Mouse (Mus musculus) MEL (cell line): ENCODE measurements around the gene Wscd1. TPM values are rescaled to one million over a fixed set of nuclear protein-coding genes. Genes with fewer than 3 reads are reported as not detected.

Experiments used
- DNase-seq: peaks from one replicate; pipeline ENCODE4 v3.0.0; 2011; ENCODE audit warnings: low read depth, low spot score
- H3K27ac ChIP-seq: 2 replicates; pipeline ENCODE4 v1.5.1; 2012; ENCODE audit warnings: low read depth, mild to moderate bottlenecking, control low read depth, low read length, moderate library complexity; ENCODE audit not compliant: control insufficient read depth
- H3K27me3 ChIP-seq, 2 experiments: fragments of 150-350 bp in 1 of 2; sonication (generic) in 1 of 2; 2 replicates each; pipeline ENCODE4 v1.6.1; 2012; ENCODE audit warnings: low read length in 2 of 2, mild to moderate bottlenecking in 2 of 2, improper control_type of control experiment in 1 of 2, moderate library complexity in 1 of 2; ENCODE audit not compliant: insufficient read depth in 2 of 2, control insufficient read depth in 1 of 2
- H3K36me3 ChIP-seq, 2 experiments: 2 replicates each; pipeline ENCODE4 v1.6.1; 2012 to 2014; ENCODE audit warnings: low read length in 2 of 2, improper control_type of control experiment in 1 of 2, inconsistent platforms in 1 of 2, mild to moderate bottlenecking in 1 of 2; ENCODE audit not compliant: insufficient read depth in 2 of 2, control insufficient read depth in 1 of 2
- H3K4me1 ChIP-seq, 2 experiments: fragments of 150-350 bp in 1 of 2; sonication (generic) in 1 of 2; 2 replicates each; pipeline ENCODE4 v1.6.1; 2012; ENCODE audit warnings: low read length in 2 of 2, improper control_type of control experiment in 1 of 2, mild to moderate bottlenecking in 1 of 2; ENCODE audit not compliant: insufficient read depth in 2 of 2, control insufficient read depth in 1 of 2
- H3K4me3 ChIP-seq, 2 experiments: fragments of 150-350 bp in 1 of 2; sonication (generic) in 1 of 2; 2 replicates each; pipeline ENCODE4 v1.5.1; 2012; ENCODE audit warnings: low read depth in 2 of 2, low read length in 2 of 2, mild to moderate bottlenecking in 2 of 2, moderate library complexity in 2 of 2, control low read depth in 1 of 2, improper control_type of control experiment in 1 of 2; ENCODE audit not compliant: control insufficient read depth in 1 of 2, insufficient read depth in 1 of 2
- H3K79me2 ChIP-seq: 2 replicates; pipeline ENCODE4 v1.6.1; 2012; ENCODE audit warnings: mild to moderate bottlenecking, low read length, moderate library complexity; ENCODE audit not compliant: control insufficient read depth, poor library complexity, insufficient read depth
- H3K9ac ChIP-seq: 2 replicates; pipeline ENCODE4 v1.6.1; 2012; ENCODE audit warnings: low read depth, mild to moderate bottlenecking, control low read depth, low read length, moderate library complexity; ENCODE audit not compliant: control insufficient read depth, poor library complexity, severe bottlenecking
- H3K9me3 ChIP-seq: fragments of 150-350 bp; sonication (generic); replicated peaks from 2 replicates; pipeline ENCODE4 v1.6.1; 2012; ENCODE audit warnings: mild to moderate bottlenecking, low read length, improper control_type of control experiment, moderate library complexity; ENCODE audit not compliant: insufficient read depth
- BHLHE40 ChIP-seq: IDR thresholded peaks from 2 replicates; pipeline ENCODE4 v1.6.1; 2012; ENCODE audit warnings: low read depth, mild to moderate bottlenecking, inconsistent platforms, low read length, improper control_type of control experiment, borderline replicate concordance
- CHD1 ChIP-seq: IDR thresholded peaks from 2 replicates; pipeline ENCODE4 v1.6.1; 2012; ENCODE audit warnings: low read depth, mild to moderate bottlenecking, inconsistent platforms, low read length, improper control_type of control experiment
- CTCF ChIP-seq, 3 experiments: IDR thresholded peaks in 2 of 3; conservative IDR thresholded peaks in 1 of 3; 2 replicates each; pipeline ENCODE4 v1.5.1; 2011 to 2012; ENCODE audit warnings: low read length in 3 of 3, low read depth in 2 of 3, mild to moderate bottlenecking in 2 of 3, improper control_type of control experiment in 1 of 3, inconsistent platforms in 1 of 3, mixed read lengths in 1 of 3, moderate library complexity in 1 of 3; ENCODE audit not compliant: control insufficient read depth in 1 of 3, insufficient read depth in 1 of 3, poor library complexity in 1 of 3, severe bottlenecking in 1 of 3
- ELF1 ChIP-seq: IDR thresholded peaks from 2 replicates; pipeline ENCODE4 v1.6.1; 2014; ENCODE audit warnings: low read depth, mild to moderate bottlenecking, inconsistent platforms, low read length, improper control_type of control experiment, moderate library complexity
- GATA1 ChIP-seq: IDR thresholded peaks from 2 replicates; pipeline ENCODE4 v1.6.1; 2011; ENCODE audit warnings: low read depth, low read length, improper control_type of control experiment
- HCFC1 ChIP-seq: IDR thresholded peaks from 2 replicates; pipeline ENCODE4 v1.6.1; 2012; ENCODE audit warnings: low read depth, mild to moderate bottlenecking, inconsistent platforms, low read length, improper control_type of control experiment, moderate library complexity
- JUND ChIP-seq: IDR thresholded peaks from 2 replicates; pipeline ENCODE4 v1.6.1; 2011; ENCODE audit warnings: low read depth, mild to moderate bottlenecking, improper control_type of control experiment, low read length
- MAFK ChIP-seq: IDR thresholded peaks from 2 replicates; pipeline ENCODE4 v1.6.1; 2011; ENCODE audit warnings: low read depth, mild to moderate bottlenecking, low read length, improper control_type of control experiment, borderline replicate concordance
- MEF2A ChIP-seq: IDR thresholded peaks from 2 replicates; pipeline ENCODE4 v1.6.1; 2014; ENCODE audit warnings: low read depth, mild to moderate bottlenecking, inconsistent platforms, low read length, improper control_type of control experiment; ENCODE audit not compliant: poor library complexity, insufficient replicate concordance, severe bottlenecking; ENCODE audit errors: extremely low read depth
- MYB ChIP-seq: IDR thresholded peaks from 2 replicates; pipeline ENCODE4 v1.6.1; 2011; ENCODE audit warnings: mild to moderate bottlenecking, low read depth, low read length, improper control_type of control experiment
- MYC ChIP-seq: IDR thresholded peaks from 2 replicates; pipeline ENCODE4 v1.6.1; 2011; ENCODE audit warnings: low read depth, mild to moderate bottlenecking, low read length, improper control_type of control experiment, moderate library complexity
- POLR2A ChIP-seq, 2 experiments: IDR thresholded peaks; 2 replicates each; pipeline ENCODE4 v1.6.1; 2011 to 2012; ENCODE audit warnings: low read length in 2 of 2, mild to moderate bottlenecking in 2 of 2, control low read depth in 1 of 2, improper control_type of control experiment in 1 of 2, low read depth in 1 of 2, moderate library complexity in 1 of 2; ENCODE audit not compliant: control insufficient read depth in 1 of 2, insufficient read depth in 1 of 2, poor library complexity in 1 of 2
- POLR2AphosphoS2 ChIP-seq: IDR thresholded peaks from 2 replicates; pipeline ENCODE4 v1.6.1; 2011; ENCODE audit warnings: low read length, improper control_type of control experiment
- POLR2AphosphoS5 ChIP-seq: IDR thresholded peaks from 2 replicates; pipeline ENCODE4 v1.6.1; 2012; ENCODE audit warnings: low read depth, borderline replicate concordance, mild to moderate bottlenecking, inconsistent platforms, low read length, moderate library complexity, mixed read lengths
- RAD21 ChIP-seq: IDR thresholded peaks from 2 replicates; pipeline ENCODE4 v1.6.1; 2011; ENCODE audit warnings: mild to moderate bottlenecking, low read depth, low read length, improper control_type of control experiment
- TAL1 ChIP-seq: IDR thresholded peaks from 2 replicates; pipeline ENCODE4 v1.6.1; 2012; ENCODE audit warnings: mild to moderate bottlenecking, inconsistent platforms, low read length, moderate library complexity, mixed read lengths
- TBP ChIP-seq: IDR thresholded peaks from 2 replicates; pipeline ENCODE4 v1.8.0; 2011; ENCODE audit warnings: low read depth, low read length, improper control_type of control experiment
- TCF12 ChIP-seq: IDR thresholded peaks from 2 replicates; pipeline ENCODE4 v1.6.1; 2014; ENCODE audit warnings: low read depth, mild to moderate bottlenecking, inconsistent platforms, low read length, improper control_type of control experiment, moderate library complexity
- UBTF ChIP-seq: IDR thresholded peaks from 2 replicates; pipeline ENCODE4 v1.6.1; 2012; ENCODE audit warnings: low read depth, mild to moderate bottlenecking, inconsistent platforms, low read length, improper control_type of control experiment, moderate library complexity, borderline replicate concordance; ENCODE audit not compliant: insufficient read depth
- USF2 ChIP-seq, 2 experiments: IDR thresholded peaks; 2 replicates each; pipeline ENCODE4 v1.6.1; 2011 to 2012; ENCODE audit warnings: improper control_type of control experiment in 2 of 2, low read length in 2 of 2, borderline replicate concordance in 1 of 2, inconsistent platforms in 1 of 2, low read depth in 1 of 2, mild to moderate bottlenecking in 1 of 2; ENCODE audit not compliant: insufficient read depth in 1 of 2
- ZC3H11A ChIP-seq: IDR thresholded peaks from 2 replicates; pipeline ENCODE4 v1.6.1; 2012; ENCODE audit warnings: low read depth, mild to moderate bottlenecking, inconsistent platforms, low read length, improper control_type of control experiment
- ZKSCAN1 ChIP-seq: IDR thresholded peaks from 2 replicates; pipeline ENCODE4 v1.6.1; 2012; ENCODE audit warnings: low read depth, mild to moderate bottlenecking, inconsistent platforms, low read length, improper control_type of control experiment, moderate library complexity
- ZNF384 ChIP-seq: IDR thresholded peaks from 2 replicates; pipeline ENCODE4 v1.6.1; 2012; ENCODE audit warnings: low read depth, mild to moderate bottlenecking, inconsistent platforms, low read length, improper control_type of control experiment
- polyA plus RNA-seq, 2 experiments: library from polyadenylated mRNA; stranded (reverse) in 1 of 2; unstranded in 1 of 2; fragments of >175 nt in 1 of 2; fragments of >200 nt in 1 of 2; gene quantifications; 2 replicates each; pipeline versions ENCODE4 v1.2.1 to v1.2.4; 2012; ENCODE audit warnings: low replicate concordance in 2 of 2, low read depth in 1 of 2; ENCODE audit not compliant: insufficient read length in 2 of 2, insufficient read depth in 1 of 2, missing spikeins in 1 of 2
- total RNA-seq: library from RNA; depleted of rRNA; stranded (reverse); fragments of 300-350 nt; gene quantifications from 2 replicates; pipeline ENCODE4 v1.2.3, GENCODE M21; 2012

Gene Wscd1
- total and polyA plus RNA-seq, 3 experiments: not detected

DNA sequence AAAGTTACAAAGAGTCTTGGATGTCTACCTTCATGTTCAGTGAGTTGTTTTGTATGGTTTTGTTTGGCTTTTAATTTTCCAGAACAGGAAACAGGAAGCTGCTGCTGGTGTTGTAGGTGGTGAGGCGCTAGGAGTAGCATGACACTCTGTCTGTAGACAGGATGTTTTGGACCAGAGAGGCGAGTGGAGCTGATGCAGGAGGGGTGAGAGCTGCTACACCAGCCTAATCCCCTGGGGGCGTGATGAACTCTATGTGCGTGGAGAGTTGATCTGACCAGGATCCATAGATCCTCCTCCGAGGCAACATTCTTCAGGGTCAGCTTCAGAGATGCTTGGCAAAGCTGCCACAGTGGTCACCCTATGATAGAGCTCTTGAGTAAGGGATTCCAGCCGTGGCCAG is 25.3 kb downstream of the Wscd1 start:
- DNase-seq: no peak
- no peaks in the 10 kb centered on the region for H3K27me3 ChIP-seq
- H3K4me1 ChIP-seq: no peaks in the 10 kb centered on the region
- no peaks in the 10 kb centered on the region for H3K79me2 ChIP-seq
- TF ChIP-seq CHD1 (no peak), JUND (no peak), TAL1 (no peak), GATA1 (no peak), ZNF384 (no peak), TBP (no peak), ZKSCAN1 (no peak), TCF12 (no peak), POLR2A (IDR thresholded peaks at IDR 0.05; ENCODE audit: control insufficient read depth in 1 of 2, insufficient read depth in 1 of 2, low read depth in 1 of 2, low read length in 2 of 2, poor library complexity in 1 of 2) (no peak), MYB (no peak), CTCF (IDR thresholded peaks at IDR 0.05 in 2 of 3, conservative IDR thresholded peaks at IDR 0.05 in 1 of 3; ENCODE audit: control insufficient read depth in 1 of 3, insufficient read depth in 1 of 3, low read depth in 2 of 3, low read length in 3 of 3, poor library complexity in 1 of 3, severe bottlenecking in 1 of 3) (no peak), RAD21 (no peak), MYC (no peak), ZC3H11A (no peak), HCFC1 (no peak), MEF2A (no peak), UBTF (no peak), POLR2AphosphoS2 (no peak), ELF1 (no peak)
- no peak overlapping the region for H3K4me3 ChIP-seq
- H3K36me3 ChIP-seq: no peaks in the 10 kb centered on the region
- no peak overlapping the region for H3K9ac ChIP-seq
- H3K9me3 ChIP-seq: no peaks in the 10 kb centered on the region
- H3K27ac ChIP-seq: no peak overlapping the region

DNA sequence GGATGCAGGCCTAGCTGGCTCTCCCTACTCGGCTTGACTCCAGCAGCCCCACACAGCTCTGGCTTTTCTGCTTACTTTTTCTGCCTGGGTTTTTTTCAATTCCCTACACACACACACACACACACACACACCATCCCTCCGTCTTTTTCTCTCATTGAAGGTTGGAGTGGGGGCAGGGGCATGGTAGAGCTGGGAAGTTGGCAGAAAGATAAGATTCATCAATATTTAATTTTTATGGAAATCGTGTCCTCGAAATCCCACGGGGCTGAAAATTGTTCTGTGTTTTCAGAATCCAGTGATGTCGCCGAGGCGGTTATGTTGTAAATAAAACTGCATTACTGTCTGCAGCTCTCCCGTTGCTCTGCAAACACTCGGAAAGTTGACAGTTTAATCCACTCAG is 29.9 kb downstream of the Wscd1 start:
- Histone ChIP-seq H3K9ac (no peak overlapping the region), H3K79me2 (no peaks in the 10 kb centered on the region), H3K27ac (no peak overlapping the region), H3K4me3 (no peak overlapping the region), H3K27me3 (no peaks in the 10 kb centered on the region), H3K4me1 (no peaks in the 10 kb centered on the region), H3K36me3 (no peaks in the 10 kb centered on the region), H3K9me3 (no peaks in the 10 kb centered on the region)
- no peak for TF ChIP-seq ELF1
- no peak for TF ChIP-seq MAFK
- no peak for TF ChIP-seq MYB
- TF ChIP-seq POLR2AphosphoS5: no peak
- TF ChIP-seq CHD1: no peak
- TF ChIP-seq MYC: no peak
- no peak for TF ChIP-seq USF2 (IDR thresholded peaks at IDR 0.05; ENCODE audit: borderline replicate concordance in 1 of 2, insufficient read depth in 1 of 2, low read depth in 1 of 2, low read length in 2 of 2)
- TF ChIP-seq TCF12: no peak
- no peak for TF ChIP-seq TBP
- TF ChIP-seq CTCF (IDR thresholded peaks at IDR 0.05 in 2 of 3, conservative IDR thresholded peaks at IDR 0.05 in 1 of 3; ENCODE audit: control insufficient read depth in 1 of 3, insufficient read depth in 1 of 3, low read depth in 2 of 3, low read length in 3 of 3, poor library complexity in 1 of 3, severe bottlenecking in 1 of 3): no peak
- no peak for TF ChIP-seq BHLHE40
- TF ChIP-seq ZNF384: no peak
- no peak for DNase-seq
